Mouse (Mus musculus): Measurements from ENCODE around the gene Sept9. TPM values are rescaled to one million over a fixed set of nuclear protein-coding genes. Genes with fewer than 3 reads are reported as not detected.

Gene Sept9
- total RNA-seq, 2 experiments from 2014 or later, result 44.6 to 45.7 TPM

- no peak for DNase-seq
- intact Hi-C loops (cut with DNase I), result loop anchor here (10.0 kb wide), 1 partner anchor 259 kb away; the partner anchor contains the start of gene Mgat5b
Measured at GRCm38 (mm10) chr11:117174098-117174892, 25.2 kb upstream of the Sept9 start.

DNA sequence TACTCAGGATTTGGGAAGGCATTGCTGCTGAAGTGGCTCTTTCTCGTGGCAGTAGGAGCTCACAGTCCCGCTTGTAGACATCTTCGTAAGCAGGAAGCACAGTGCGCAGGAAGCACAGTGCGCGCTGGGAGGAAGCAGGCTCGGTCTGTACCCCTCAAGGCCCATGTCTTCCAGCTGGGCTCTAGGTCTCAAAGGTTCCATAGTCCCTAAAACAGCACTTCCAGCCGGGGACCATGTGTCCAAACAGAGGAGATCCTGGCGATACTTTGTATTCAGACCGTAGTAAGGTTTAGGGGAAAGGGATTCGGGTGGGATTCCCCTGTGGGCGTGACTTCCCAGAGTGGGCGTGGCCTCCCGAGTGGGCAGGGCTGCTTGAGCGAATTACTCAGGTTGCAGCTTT lies 24.5 kb upstream of the Sept9 start:
- peak in 1 of 2 experiments; percentile 50 for DNase-seq
- intact Hi-C loops (cut with DNase I), result loop anchor here (5.0 to 10.0 kb wide), 2 partner anchors 187 to 260 kb away; partner anchors contain the start of gene Mgat5b

- DNase-seq, result no peak
- intact Hi-C loops (cut with DNase I), result loop anchor here (5.0 to 10.0 kb wide), 2 partner anchors 187 to 261 kb away; partner anchors contain the start of gene Mgat5b
Measured at GRCm38 (mm10) chr11:117175472-117175871, 24.0 kb upstream of the Sept9 start.

DNA sequence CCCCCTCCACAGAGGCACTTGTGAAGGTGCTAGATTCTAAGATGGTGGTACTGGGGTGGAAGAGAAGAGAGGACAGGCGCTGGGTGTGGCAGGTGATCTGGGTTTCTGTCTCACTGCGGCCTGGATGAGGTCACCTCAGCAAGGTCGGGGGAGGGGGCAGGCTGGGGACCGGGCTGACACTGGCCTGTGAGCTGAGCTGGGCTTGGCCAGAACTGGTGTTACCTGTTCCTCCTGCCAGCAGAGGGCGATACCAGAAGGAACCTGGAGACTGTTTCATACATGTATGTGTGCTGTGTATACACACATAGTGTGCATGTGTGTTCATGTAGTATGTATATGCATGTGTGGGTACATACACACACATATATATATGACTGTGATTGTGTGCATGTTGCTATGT lies 23.2 kb upstream of the Sept9 start:
- peak in 1 of 2 experiments; percentile 54 for DNase-seq

GRCm38 (mm10) chr11:117176900-117177299 lies 22.6 kb upstream of the Sept9 start:
- DNase-seq, result no peak
- intact Hi-C loops (cut with DNase I), result loop anchor here (1.0 to 10.0 kb wide), 3 partner anchors 105 to 262 kb away; partner anchors contain the start of gene Mgat5b

More for the DNA sequence above, 23.2 kb upstream of the Sept9 start:
- intact Hi-C loops (cut with DNase I), result loop anchor here (5.0 to 10.0 kb wide), 2 partner anchors 186 to 262 kb away; partner anchors contain the start of gene Mgat5b

GRCm38 (mm10) chr11:117177303-117177979 lies 22.0 kb upstream of the Sept9 start:
- DNase-seq, result peak; percentile 93 to 96
- intact Hi-C loops (cut with DNase I), result loop anchor here (1.0 to 10.0 kb wide), 3 partner anchors 105 to 263 kb away; partner anchors contain the start of gene Mgat5b

DNA sequence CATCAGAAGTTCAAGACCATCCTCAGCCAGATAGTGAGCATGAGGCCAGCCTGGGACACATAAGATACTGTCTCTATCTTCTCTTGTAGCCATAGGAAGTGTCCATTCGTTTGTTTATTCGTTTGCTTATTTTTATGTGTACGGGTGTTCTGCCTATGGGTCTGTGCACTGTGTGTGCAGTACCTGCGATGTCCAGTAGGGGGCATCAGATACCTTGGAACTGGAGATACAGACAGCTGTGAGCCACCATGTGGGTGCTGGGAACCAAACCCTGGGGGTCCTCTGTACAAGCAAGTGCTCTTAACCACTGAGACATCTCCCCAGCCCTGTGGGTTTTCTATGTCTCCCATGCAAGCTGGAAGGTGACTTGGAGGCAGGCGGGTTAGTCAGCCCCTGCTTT lies 19.6 kb upstream of the Sept9 start:
- intact Hi-C loops (cut with DNase I), result loop anchor here (5.0 to 10.0 kb wide), 2 partner anchors 182 to 265 kb away; partner anchors contain the start of gene Mgat5b
- no peak for DNase-seq

DNA sequence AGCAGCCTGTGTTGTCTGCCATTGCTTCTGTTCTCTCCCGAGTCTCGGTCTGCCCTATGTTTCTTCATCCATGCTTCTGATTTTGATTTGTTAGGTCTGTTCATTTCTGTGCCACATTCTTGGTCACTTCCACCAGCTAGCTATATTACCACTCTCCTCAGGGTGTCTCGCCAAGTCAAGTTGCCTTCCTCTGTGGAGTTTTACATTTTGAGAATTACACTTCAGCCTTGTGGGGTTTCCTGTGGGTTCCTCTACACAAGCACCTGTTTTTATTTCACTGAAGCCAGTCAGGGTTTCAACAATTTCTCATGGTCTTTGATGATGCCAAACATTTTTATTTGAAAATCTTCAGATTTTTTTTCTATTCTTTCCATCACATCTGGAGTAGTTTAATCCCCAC lies 16.7 kb upstream of the Sept9 start:
- intact Hi-C loops (cut with DNase I), result no loop called here
- DNase-seq, result no peak

- intact Hi-C loops (cut with DNase I), result no loop called here
- DNase-seq, result no peak
Measured at GRCm38 (mm10) chr11:117183299-117183698, 16.2 kb upstream of the Sept9 start.

DNA sequence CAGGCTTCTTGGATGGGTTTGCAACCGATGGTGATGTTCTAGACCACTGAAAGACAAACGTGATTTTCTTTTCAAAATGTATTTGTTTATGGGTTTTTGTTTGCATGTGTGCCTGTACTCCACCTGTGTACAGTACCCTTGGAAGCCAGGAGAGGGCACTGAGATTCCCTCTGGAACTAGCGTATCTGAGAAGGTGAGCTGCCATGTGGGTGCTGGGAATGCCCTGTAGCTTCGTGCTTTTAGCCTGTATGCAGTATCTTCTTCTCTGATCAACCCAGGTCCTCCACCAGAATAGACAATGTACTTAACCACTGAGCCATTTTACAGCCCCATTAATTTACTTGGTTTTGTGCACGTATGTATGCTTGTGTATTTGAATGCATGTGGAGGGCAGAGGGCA lies 15.6 kb upstream of the Sept9 start:
- no peak for DNase-seq
- intact Hi-C loops (cut with DNase I), result no loop called here

DNA sequence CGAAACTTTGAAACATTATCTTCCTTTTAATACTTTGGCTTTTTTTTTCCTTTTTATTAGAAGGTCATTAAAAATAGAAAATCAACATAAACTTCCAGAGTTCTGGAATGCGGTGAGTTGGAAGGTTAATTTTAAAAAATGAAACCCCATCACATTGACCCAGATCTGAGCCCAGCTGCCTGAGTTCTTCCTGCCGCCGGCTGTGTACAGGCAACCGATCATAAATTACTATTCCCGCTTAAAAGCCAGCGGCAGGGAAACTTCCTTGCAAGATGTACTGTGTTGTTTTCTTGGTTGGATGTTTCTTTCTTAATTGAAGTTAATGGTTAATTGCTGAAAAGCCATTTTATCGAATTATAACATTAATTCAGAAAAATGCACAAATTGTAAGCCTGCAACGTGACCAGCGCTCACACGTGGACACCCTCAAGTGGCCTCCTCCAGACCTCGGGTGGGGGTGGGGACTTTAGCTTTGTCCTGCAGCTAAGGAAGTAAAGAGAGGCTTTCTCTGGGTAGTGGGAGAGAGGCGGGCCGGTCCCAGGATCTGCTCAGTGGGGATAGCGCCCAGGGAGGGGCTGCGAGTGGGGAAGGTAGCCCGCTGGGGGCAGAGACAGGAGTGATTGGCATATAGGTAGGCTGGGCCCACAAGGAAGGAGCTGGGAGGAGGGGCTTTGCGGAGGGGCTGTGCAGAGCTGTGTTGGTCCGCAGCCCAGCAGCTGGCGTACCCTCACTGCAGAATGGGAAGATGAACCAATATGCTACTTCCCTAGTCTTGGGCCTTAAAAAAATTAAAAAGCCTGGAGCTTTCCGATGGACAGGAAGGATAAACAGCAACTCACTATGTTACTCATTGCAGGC lies 14.2 kb upstream of the Sept9 start:
- intact Hi-C loops (cut with DNase I), result no loop called here

GRCm38 (mm10) chr11:117191524-117191923 lies 7.9 kb upstream of the Sept9 start:
- intact Hi-C loops (cut with DNase I), result no loop called here
- DNase-seq, result no peak

More for the DNA sequence above, 14.2 kb upstream of the Sept9 start:
- no peak for DNase-seq

DNA sequence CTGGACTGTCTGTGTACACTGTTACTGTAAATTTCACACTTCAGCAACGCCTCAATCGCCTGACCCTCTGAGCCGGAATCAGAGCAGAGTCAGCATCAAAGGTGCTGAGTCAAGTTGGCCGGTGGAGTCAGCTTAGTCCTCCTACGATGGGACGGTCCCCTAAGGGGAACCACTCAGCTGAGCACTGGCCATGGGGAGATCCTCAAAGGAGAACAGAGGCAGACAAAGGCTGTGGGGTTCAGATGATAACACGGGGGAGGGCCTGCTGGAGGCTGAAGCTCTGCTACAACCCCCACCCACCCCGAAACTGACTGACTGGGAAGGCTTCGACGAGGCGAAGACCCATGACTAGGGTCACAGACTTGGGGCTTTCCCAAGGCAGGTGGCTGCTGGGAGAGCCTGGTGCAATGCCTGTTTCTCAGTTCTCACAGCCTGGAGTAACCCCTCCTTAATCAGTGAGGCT lies 5.0 kb upstream of the Sept9 start:
- intact Hi-C loops (cut with DNase I), result no loop called here

DNA sequence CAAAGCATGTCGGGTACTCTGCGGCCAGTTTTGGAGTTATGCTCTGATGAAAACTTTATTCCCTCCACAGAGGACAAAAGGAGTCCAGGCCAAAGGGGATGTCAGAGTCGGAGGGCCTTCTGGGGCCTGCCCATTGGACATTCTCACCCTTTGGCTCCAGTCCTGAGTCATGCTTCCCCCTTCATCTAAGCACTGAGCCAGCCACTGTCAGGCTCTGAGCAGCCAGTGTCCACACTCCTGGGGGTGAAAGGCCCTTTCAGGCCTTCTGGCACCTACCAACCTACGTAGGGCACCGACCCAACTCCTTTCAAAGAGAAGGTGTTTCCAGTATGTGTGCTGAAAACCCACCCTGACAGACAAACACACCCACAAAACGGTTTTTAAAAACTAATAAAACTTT lies 3.8 kb upstream of the Sept9 start:
- intact Hi-C loops (cut with DNase I), result no loop called here
- no peak for DNase-seq

More for the DNA sequence above, 5.0 kb upstream of the Sept9 start:
- DNase-seq, result no peak

GRCm38 (mm10) chr11:117196681-117197080 lies 2.8 kb upstream of the Sept9 start:
- intact Hi-C loops (cut with DNase I), result no loop called here
- no peak for DNase-seq

DNA sequence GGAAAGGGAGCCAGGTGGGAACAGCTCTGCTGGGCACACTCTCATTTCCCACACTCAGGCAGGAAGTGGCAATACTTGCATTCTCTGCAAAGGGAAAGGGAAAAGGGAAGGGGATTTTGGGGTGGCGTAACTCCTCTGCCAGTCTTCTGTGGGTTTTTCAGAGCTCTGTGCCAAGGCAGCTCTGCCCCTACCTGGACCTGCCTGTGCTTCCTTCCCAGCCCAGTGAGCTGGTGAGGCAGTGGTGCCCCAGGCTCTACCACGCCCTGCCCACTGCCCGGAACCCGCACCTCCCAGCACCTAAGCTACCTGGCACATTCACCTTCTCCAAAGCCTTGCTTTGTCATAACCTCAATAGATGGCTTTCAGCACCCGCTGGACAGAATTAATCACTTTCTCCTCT lies 1.3 kb upstream of the Sept9 start:
- no peak for DNase-seq
- intact Hi-C loops (cut with DNase I), result no loop called here

GRCm38 (mm10) chr11:117201846-117202245 lies 2.4 kb downstream of the Sept9 start:
- no peak for DNase-seq
- intact Hi-C loops (cut with DNase I), result no loop called here

GRCm38 (mm10) chr11:117204606-117205005 lies 5.1 kb downstream of the Sept9 start:
- intact Hi-C loops (cut with DNase I), result no loop called here
- DNase-seq, result no peak

DNA sequence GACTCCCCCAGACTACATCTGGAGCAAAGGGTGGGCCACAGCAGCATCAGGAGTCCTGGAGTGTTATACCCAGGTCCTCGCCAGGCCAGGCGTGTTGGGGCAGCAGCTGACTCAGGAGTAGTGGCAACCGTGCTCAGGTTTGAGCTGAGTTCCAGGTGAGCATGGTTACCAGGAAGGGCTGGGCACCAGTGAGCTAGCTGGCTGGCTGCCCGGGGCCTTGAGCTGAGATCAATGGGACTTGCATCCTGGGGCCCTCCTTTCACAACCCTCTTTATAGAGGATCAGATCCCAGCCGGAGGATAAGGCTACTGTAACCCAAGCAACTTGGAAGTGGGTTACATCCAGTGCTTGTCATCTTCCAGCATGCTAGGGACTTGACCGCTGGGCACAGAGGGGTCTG lies 5.6 kb downstream of the Sept9 start:
- DNase-seq, result no peak
- intact Hi-C loops (cut with DNase I), result no loop called here

DNA sequence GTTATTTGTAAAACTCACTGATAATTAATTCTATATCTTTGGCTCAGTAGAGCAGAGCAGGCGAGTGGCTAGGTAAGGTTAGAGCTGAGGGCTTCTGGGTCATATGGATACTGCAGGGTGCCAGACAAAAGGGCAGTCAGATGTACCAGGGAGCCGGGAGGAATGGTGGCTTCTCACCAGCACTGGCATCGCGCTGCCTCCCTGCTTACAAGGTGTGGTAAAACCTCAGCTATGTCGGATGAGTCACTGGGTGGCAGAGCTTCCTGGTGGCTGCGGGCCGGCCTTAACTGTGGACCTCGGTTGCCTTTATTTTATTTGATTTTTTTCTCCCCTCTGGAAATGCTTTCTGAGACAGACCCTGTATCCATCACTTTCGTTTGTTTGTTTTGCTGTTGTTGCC lies 6.0 kb downstream of the Sept9 start:
- intact Hi-C loops (cut with DNase I), result no loop called here
- DNase-seq, result no peak

Data from heart, postnatal 14 days (tissue).